Mouse (Mus musculus): Measurements from ENCODE around the gene Tbc1d7.

GRCm38 (mm10) chr13:43159429-43159828, 11.9 kb downstream of the Tbc1d7 start:
- TF ChIP-seq CTCF (IDR thresholded peaks at IDR 0.05; ENCODE audit: extremely low read depth, insufficient read depth, insufficient read length, insufficient replicate concordance) = no peak
- no peak for TF ChIP-seq POLR2A (IDR thresholded peaks at IDR 0.05; ENCODE audit: low read depth, low read length)

All from spleen, adult 2 months (tissue).